Mouse (Mus musculus) telencephalon, adult 2 months (tissue): ENCODE results near the gene Idh3b.

Experiments
- DNase-seq: peaks from one replicate; pipeline ENCODE4 v3.0.0-alpha.2; 2011; ENCODE audit warnings: low read depth, low spot score

Gene Idh3b

DNA sequence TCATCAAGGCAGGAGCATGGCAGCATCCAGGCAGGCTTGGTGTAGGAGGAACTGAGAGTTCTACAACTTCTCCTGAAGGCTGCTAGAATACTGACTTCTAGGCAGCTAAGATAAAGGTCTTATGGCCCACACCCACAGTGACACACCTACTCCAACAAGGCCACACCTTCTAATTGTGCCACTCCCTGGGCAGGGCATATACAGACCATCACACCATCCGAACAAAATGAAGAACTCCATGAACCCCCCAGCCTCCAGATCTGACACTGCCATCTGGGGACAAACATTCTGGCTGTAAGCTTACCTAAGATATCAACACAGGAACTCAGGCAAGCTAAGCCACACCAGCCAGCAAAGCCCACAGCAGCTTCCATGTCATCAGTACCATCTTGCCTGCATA is 18.8 kb downstream of the Idh3b start:
- DNase-seq: no peak

DNA sequence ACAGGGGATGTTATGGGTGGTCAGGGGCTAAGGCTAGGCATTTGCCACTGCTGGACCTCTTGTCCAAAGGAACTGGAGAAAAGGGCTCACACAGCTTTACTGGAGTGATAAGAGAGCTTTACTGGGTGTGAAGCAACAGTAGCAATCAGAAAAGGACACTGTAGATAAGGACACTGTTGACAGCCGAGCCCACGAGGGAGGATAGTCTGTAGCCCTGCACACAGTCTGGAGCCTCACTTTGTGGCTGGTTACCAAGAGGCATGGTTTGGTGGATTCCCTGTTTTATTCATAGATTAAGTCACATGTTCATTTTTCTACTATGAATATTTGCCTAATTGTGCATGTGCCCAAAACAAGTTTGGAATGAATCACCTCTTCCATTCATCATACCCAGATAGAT is 21.9 kb downstream of the Idh3b start:
- DNase-seq: no peak

- no peak for DNase-seq
These were observed 22.4 kb downstream of the Idh3b start for GRCm38 (mm10) chr2:130261914-130262313.

GRCm38 (mm10) chr2:130260822-130261221 is 23.5 kb downstream of the Idh3b start:
- no peak for DNase-seq

DNA sequence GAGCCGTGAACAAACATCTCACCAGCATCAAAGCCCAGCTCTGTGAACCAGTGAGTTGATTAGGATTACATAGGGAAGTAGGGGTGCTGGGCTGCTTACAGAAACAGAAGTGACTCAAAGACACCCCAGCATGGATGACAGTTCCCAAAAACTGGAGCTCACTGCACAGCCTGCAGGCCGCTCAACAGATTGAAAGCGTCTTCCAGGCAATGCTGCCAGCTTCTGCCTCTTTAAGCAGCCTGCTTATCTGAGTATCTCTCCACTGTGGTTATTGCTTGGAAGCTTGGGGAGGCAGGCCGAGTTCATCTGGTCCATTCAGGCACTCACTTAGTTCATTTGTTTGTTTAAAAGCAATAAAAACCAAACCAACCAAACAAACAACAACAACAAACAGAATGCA is 27.6 kb downstream of the Idh3b start:
- DNase-seq: no peak

DNA sequence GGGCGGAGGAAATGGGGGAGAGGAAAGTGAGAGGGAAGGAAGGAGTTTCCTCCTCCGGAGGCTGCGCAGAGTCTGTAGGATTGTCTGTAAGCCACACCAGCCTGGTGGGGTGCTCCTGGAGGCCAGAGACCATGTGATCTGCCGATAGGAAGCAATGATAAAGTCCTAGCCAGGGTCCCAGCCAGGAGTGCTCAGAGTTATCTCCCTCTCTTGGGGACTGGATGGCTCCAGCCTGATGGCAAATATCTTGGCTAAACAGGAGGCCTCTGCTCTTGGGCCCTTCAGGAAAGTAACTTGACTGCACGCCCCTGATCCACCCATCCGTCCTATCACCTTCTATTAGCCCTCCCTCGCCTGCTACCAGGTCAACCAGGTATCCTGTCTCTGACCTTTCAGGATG is 36.1 kb downstream of the Idh3b start:
- no peak for DNase-seq

GRCm38 (mm10) chr2:130246912-130247311 is 37.4 kb downstream of the Idh3b start:
- no peak for DNase-seq
